Mouse (Mus musculus): ENCODE results near the gene 6030408B16Rik. TPM values are rescaled to one million over a fixed set of nuclear protein-coding genes. Genes with fewer than 3 reads are reported as not detected.

The 6030408B16Rik gene
- polyA plus RNA-seq, 1 experiment, result 0.06 TPM

- H3K79me3 ChIP-seq (ENCODE audit: low read depth), result peaks cover 16% of the 10 kb centered on the region
- H3K4me3 ChIP-seq (ENCODE audit: insufficient read depth, poor library complexity, severe bottlenecking), result no peak overlapping the region
- no peak overlapping the region for H3ac ChIP-seq (ENCODE audit: control insufficient read depth, insufficient read length, low read depth)
- peaks cover 47% of the 10 kb centered on the region for H3K36me3 ChIP-seq (ENCODE audit: control insufficient read depth, insufficient read depth)
- H3K27me3 ChIP-seq (ENCODE audit: control insufficient read depth, insufficient read depth, insufficient read length), result no peaks in the 10 kb centered on the region
- peaks cover 36% of the 10 kb centered on the region for H3K79me2 ChIP-seq (ENCODE audit: control insufficient read depth, insufficient read depth)
- no peak for TF ChIP-seq MAX (IDR thresholded peaks at IDR 0.05)
- peak; percentile 77 for TF ChIP-seq CTCF (IDR thresholded peaks at IDR 0.05; ENCODE audit: control insufficient read depth, insufficient read depth, insufficient read length)
- no peak for TF ChIP-seq CEBPB (IDR thresholded peaks at IDR 0.05; ENCODE audit: low read depth)
- no peak for TF ChIP-seq USF1 (IDR thresholded peaks at IDR 0.05; ENCODE audit: low read depth)
- no peak for TF ChIP-seq FOSL1 (IDR thresholded peaks at IDR 0.05; ENCODE audit: insufficient read depth, low read length, poor library complexity, severe bottlenecking)
These were observed 6.8 kb upstream of the 6030408B16Rik start for GRCm38 (mm10) chr15:101286129-101286770.

- Histone ChIP-seq H3K4me3 (ENCODE audit: insufficient read depth, poor library complexity, severe bottlenecking) (no peak overlapping the region), H3ac (ENCODE audit: control insufficient read depth, insufficient read length, low read depth) (no peak overlapping the region), H3K79me3 (ENCODE audit: low read depth) (peaks cover 16% of the 10 kb centered on the region), H3K36me3 (ENCODE audit: control insufficient read depth, insufficient read depth) (peaks cover 56% of the 10 kb centered on the region), H3K27me3 (ENCODE audit: control insufficient read depth, insufficient read depth, insufficient read length) (no peaks in the 10 kb centered on the region), H3K79me2 (ENCODE audit: control insufficient read depth, insufficient read depth) (peaks cover 36% of the 10 kb centered on the region)
- TF ChIP-seq FOSL1 (IDR thresholded peaks at IDR 0.05; ENCODE audit: insufficient read depth, low read length, poor library complexity, severe bottlenecking) (no peak), MYOD1 (IDR thresholded peaks at IDR 0.05; ENCODE audit: control insufficient read depth, insufficient read length, low read depth) (no peak), USF1 (IDR thresholded peaks at IDR 0.05; ENCODE audit: low read depth) (no peak), CTCF (IDR thresholded peaks at IDR 0.05; ENCODE audit: control insufficient read depth, insufficient read depth, insufficient read length) (no peak), CEBPB (IDR thresholded peaks at IDR 0.05; ENCODE audit: low read depth) (no peak), MAX (IDR thresholded peaks at IDR 0.05) (no peak), MYOG (IDR thresholded peaks at IDR 0.05; ENCODE audit: control insufficient read depth, extremely low read depth, insufficient read length) (no peak)
These were observed 5.7 kb upstream of the 6030408B16Rik start for GRCm38 (mm10) chr15:101287361-101287760.

- Histone ChIP-seq H3K27me3 (ENCODE audit: control insufficient read depth, insufficient read depth, insufficient read length) (no peaks in the 10 kb centered on the region), H3K4me3 (ENCODE audit: insufficient read depth, poor library complexity, severe bottlenecking) (no peak overlapping the region), H3K36me3 (ENCODE audit: control insufficient read depth, insufficient read depth) (peaks cover 56% of the 10 kb centered on the region), H3K79me2 (ENCODE audit: control insufficient read depth, insufficient read depth) (peaks cover 23% of the 10 kb centered on the region), H3K79me3 (ENCODE audit: low read depth) (peaks cover 5% of the 10 kb centered on the region), H3ac (ENCODE audit: control insufficient read depth, insufficient read length, low read depth) (no peak overlapping the region)
- TF ChIP-seq MYOG (IDR thresholded peaks at IDR 0.05; ENCODE audit: control insufficient read depth, extremely low read depth, insufficient read length), result no peak
- no peak for TF ChIP-seq FOSL1 (IDR thresholded peaks at IDR 0.05; ENCODE audit: insufficient read depth, low read length, poor library complexity, severe bottlenecking)
- no peak for TF ChIP-seq MAX (IDR thresholded peaks at IDR 0.05)
- no peak for TF ChIP-seq MYOD1 (IDR thresholded peaks at IDR 0.05; ENCODE audit: control insufficient read depth, insufficient read length, low read depth)
- TF ChIP-seq CEBPB (IDR thresholded peaks at IDR 0.05; ENCODE audit: low read depth), result no peak
- no peak for TF ChIP-seq USF1 (IDR thresholded peaks at IDR 0.05; ENCODE audit: low read depth)
- no peak for TF ChIP-seq CTCF (IDR thresholded peaks at IDR 0.05; ENCODE audit: control insufficient read depth, insufficient read depth, insufficient read length)
These were observed 2.7 kb upstream of the 6030408B16Rik start for GRCm38 (mm10) chr15:101290354-101290753.

- Histone ChIP-seq H3K36me3 (ENCODE audit: control insufficient read depth, insufficient read depth) (peaks cover 49% of the 10 kb centered on the region), H3K4me3 (ENCODE audit: insufficient read depth, poor library complexity, severe bottlenecking) (no peak overlapping the region), H3K79me2 (ENCODE audit: control insufficient read depth, insufficient read depth) (peaks cover 7% of the 10 kb centered on the region), H3K79me3 (ENCODE audit: low read depth) (no peaks in the 10 kb centered on the region), H3K27me3 (ENCODE audit: control insufficient read depth, insufficient read depth, insufficient read length) (no peaks in the 10 kb centered on the region), H3ac (ENCODE audit: control insufficient read depth, insufficient read length, low read depth) (no peak overlapping the region)
- TF ChIP-seq USF1 (IDR thresholded peaks at IDR 0.05; ENCODE audit: low read depth), result no peak
- no peak for TF ChIP-seq CEBPB (IDR thresholded peaks at IDR 0.05; ENCODE audit: low read depth)
- TF ChIP-seq CTCF (IDR thresholded peaks at IDR 0.05; ENCODE audit: control insufficient read depth, insufficient read depth, insufficient read length), result no peak
- TF ChIP-seq FOSL1 (IDR thresholded peaks at IDR 0.05; ENCODE audit: insufficient read depth, low read length, poor library complexity, severe bottlenecking), result no peak
- TF ChIP-seq MYOG (IDR thresholded peaks at IDR 0.05; ENCODE audit: control insufficient read depth, extremely low read depth, insufficient read length), result no peak
- no peak for TF ChIP-seq MAX (IDR thresholded peaks at IDR 0.05)
These were observed 1.0 kb upstream of the 6030408B16Rik start for GRCm38 (mm10) chr15:101292012-101292411.

- no peaks in the 10 kb centered on the region for H3K27me3 ChIP-seq (ENCODE audit: control insufficient read depth, insufficient read depth, insufficient read length)
- no peaks in the 10 kb centered on the region for H3K79me2 ChIP-seq (ENCODE audit: control insufficient read depth, insufficient read depth)
- H3K36me3 ChIP-seq (ENCODE audit: control insufficient read depth, insufficient read depth), result peaks cover 28% of the 10 kb centered on the region
- H3K79me3 ChIP-seq (ENCODE audit: low read depth), result no peaks in the 10 kb centered on the region
- H3ac ChIP-seq (ENCODE audit: control insufficient read depth, insufficient read length, low read depth), result no peak overlapping the region
- TF ChIP-seq FOSL1 (IDR thresholded peaks at IDR 0.05; ENCODE audit: insufficient read depth, low read length, poor library complexity, severe bottlenecking) (no peak), CEBPB (IDR thresholded peaks at IDR 0.05; ENCODE audit: low read depth) (no peak), MAX (IDR thresholded peaks at IDR 0.05) (no peak), USF1 (IDR thresholded peaks at IDR 0.05; ENCODE audit: low read depth) (no peak), CTCF (IDR thresholded peaks at IDR 0.05; ENCODE audit: control insufficient read depth, insufficient read depth, insufficient read length) (no peak), MYOD1 (IDR thresholded peaks at IDR 0.05; ENCODE audit: control insufficient read depth, insufficient read length, low read depth) (no peak), MYOG (IDR thresholded peaks at IDR 0.05; ENCODE audit: control insufficient read depth, extremely low read depth, insufficient read length) (no peak)
- H3K4me3 ChIP-seq (ENCODE audit: insufficient read depth, poor library complexity, severe bottlenecking), result no peak overlapping the region
These were observed 1.2 kb downstream of the 6030408B16Rik start for GRCm38 (mm10) chr15:101294028-101294894.

Measured in C2C12 (cell line).